Mouse (Mus musculus) kidney, adult 2 months (tissue): ENCODE data around the gene Arhgap11a. TPM values are rescaled to one million over a fixed set of nuclear protein-coding genes. Genes with fewer than 3 reads are reported as not detected.

Experiments
- DNase-seq: peaks from one replicate; pipeline ENCODE4 v3.0.0; 2021
- H3K27ac ChIP-seq: fragments of 200-500 bp; 2 replicates; pipeline ENCODE4 v1.5.1; 2012; ENCODE audit warnings: low read depth, low read length, control low read depth, inconsistent platforms; ENCODE audit not compliant: insufficient read depth
- H3K27me3 ChIP-seq: fragments of 200-500 bp; replicated peaks from 2 replicates; pipeline ENCODE4 v1.6.1; 2012; ENCODE audit warnings: mild to moderate bottlenecking, moderate library complexity, low read length, inconsistent platforms; ENCODE audit not compliant: control insufficient read depth, insufficient read depth
- H3K36me3 ChIP-seq: fragments of 200-500 bp; 2 replicates; pipeline ENCODE4 v1.6.1; 2012; ENCODE audit warnings: mild to moderate bottlenecking, moderate library complexity, low read length, inconsistent platforms; ENCODE audit not compliant: control insufficient read depth, insufficient read depth
- H3K4me1 ChIP-seq: fragments of 200-500 bp; 2 replicates; pipeline ENCODE4 v1.6.1; 2011; ENCODE audit warnings: low read length; ENCODE audit not compliant: control insufficient read depth, insufficient read depth
- H3K4me3 ChIP-seq: fragments of 200-500 bp; 2 replicates; pipeline ENCODE4 v1.5.1; 2011; ENCODE audit warnings: mild to moderate bottlenecking, low read depth, low read length, control low read depth; ENCODE audit not compliant: insufficient read depth
- CTCF ChIP-seq: fragments of 200-500 bp; conservative IDR thresholded peaks from 2 replicates; pipeline ENCODE4 v1.5.1; 2011; ENCODE audit warnings: low read depth, mild to moderate bottlenecking, control low read depth, low read length, moderate library complexity, mixed read lengths; ENCODE audit not compliant: insufficient read depth, insufficient read length
- POLR2A ChIP-seq: fragments of 200-500 bp; IDR thresholded peaks from one replicate; pipeline ENCODE4 v1.6.1; 2011; ENCODE audit warnings: low read depth, low read length, control low read depth
- WGBS: fragments of 180-500 bp; shearing (Covaris S2); methylation state at CpG from one replicate; pipeline ENCODE4 v1.1.7; 2018; 5-methylcytosine and 5-hydroxymethylcytosine counted together
- polyA plus RNA-seq: library from polyadenylated mRNA; depleted of rRNA; stranded (reverse); fragments of >200 nt; gene quantifications from 2 replicates; pipeline ENCODE4 v1.2.3, GENCODE M21; 2012

The Arhgap11a gene
- polyA plus RNA-seq, 1 experiment, result 1.0 TPM

DNA sequence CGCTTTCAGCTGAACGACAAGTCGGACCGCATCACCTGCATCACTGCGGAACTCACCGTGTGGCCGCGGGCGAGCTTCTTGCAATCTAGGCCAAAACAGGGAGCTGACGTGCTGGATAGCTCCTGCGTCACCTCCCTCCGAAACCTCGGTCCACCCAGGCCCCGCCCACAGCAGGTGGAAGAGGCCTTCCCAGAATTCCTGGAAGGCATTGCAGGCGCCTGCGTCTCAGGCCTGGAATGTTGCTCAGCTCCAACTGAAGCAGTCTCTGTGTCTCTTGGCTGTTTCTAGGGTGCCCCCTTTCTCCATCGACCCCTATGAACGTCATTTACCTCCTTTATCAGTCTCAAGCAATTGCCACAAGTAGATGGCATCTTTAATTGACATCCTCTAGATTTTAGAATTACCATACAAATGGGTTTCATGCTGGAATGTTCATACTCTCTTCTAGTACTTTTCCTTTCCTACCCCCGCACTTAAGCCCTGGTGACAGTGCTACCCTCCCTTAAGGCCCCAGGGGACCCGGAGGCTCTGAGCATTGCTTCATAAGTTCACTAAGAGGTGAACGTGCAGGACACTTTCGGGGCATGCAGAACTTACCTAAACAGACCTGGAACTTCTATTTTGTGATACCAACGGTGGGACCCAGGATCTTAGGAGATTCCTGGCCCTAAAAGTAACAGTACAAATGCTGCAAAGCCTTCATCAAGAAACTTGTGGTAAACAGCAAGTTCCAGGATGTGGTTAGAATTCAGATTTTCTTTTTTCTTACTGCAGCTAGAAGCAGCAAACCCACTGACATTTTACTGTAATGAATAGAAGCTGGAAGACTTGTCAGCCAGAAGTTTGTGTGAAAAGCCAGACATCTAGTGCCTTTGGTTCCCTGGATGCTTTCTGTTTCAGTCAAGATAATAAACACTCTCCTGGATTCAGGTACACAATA is 19.2 kb downstream of the Arhgap11a start, which contains the start of gene Scg5:
Scg5 (minus strand) TSS at position 179 of the 940 bp plus-strand sequence.
- H3K36me3 ChIP-seq, result no peaks in the 10 kb centered on the region
- H3K4me3 ChIP-seq, result peak within 1 kb of the TSS; percentile 55
- H3K27ac ChIP-seq, result no peak within 1 kb of the TSS
- WGBS, result 15% methylated on average over 23 of the region's 23 CpGs
- H3K4me1 ChIP-seq, result no peaks in the 10 kb centered on the region
- DNase-seq, result peak; percentile 83
- no peaks in the 10 kb centered on the region for H3K27me3 ChIP-seq
- no peak for TF ChIP-seq POLR2A
- no peak for TF ChIP-seq CTCF

DNA sequence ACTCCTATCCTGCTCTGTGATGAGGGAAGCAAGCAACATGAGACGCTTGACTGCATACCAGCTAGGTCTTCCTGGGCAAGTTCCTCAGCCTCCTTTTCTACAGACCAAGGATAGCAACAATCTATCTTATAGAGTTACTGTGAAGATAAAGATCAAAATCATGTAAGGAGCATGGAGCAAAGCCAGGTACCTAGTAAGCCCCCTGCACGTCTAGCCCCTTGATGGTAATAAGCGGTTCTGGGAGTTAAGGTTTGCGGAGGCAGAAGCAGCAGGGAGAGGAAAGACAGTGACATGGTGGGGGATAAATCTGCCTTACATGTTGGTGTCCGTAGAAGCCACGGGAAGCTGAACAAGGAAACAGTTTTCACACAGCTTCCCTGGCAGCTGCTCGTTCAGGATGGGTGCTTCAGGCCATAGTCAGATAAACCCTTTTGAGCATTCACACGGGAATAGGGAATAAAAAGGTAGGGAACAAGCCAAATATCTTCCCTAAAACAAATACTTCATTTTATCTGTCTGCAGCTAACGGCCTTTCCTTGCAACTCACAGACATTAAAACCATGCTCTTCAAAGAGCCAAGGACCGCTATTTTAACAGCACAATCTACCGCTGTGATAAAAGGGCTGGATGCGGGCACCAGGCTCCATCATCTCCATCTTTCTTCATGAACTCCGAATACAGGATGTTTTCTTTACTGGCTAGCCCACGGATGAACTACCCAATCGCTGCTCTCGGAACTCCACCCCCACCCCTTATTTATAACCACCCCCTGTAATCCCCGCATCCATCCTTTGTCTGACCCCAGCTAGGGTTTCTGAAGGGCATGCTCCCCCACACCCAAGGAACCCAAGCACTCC is 20.1 kb downstream of the Arhgap11a start:
- Histone ChIP-seq H3K27ac (no peak overlapping the region), H3K4me3 (peak overlapping the region; percentile 55), H3K36me3 (no peaks in the 10 kb centered on the region), H3K27me3 (no peaks in the 10 kb centered on the region), H3K4me1 (no peaks in the 10 kb centered on the region)
- 19% methylated on average over 17 of the region's 17 CpGs for WGBS
- no peak for DNase-seq
- no peak for TF ChIP-seq POLR2A
- TF ChIP-seq CTCF, result no peak

DNA sequence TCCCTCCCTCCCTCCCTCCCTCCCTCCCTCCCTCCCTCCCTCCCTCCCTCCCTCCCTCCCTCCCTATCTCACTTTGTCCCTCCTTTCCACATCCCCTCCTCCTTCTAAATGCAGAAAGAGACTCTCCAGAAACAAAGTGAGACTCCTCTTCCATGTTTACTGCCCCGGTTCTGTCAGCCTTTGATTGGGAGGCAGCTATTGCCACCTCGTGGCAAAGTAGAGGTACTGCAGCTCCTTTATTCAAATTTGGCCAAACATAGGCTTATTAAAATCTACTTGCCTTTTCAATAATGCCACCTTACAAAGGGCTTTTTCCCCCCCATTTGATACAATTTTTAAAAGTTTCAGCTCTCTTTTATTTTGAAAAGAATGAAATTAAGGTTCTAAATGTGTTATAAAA is 24.6 kb downstream of the Arhgap11a start:
- H3K4me1 ChIP-seq, result no peaks in the 10 kb centered on the region
- WGBS, result 0% methylated on average over 2 of the region's 2 CpGs
- H3K27me3 ChIP-seq, result no peaks in the 10 kb centered on the region
- no peak overlapping the region for H3K27ac ChIP-seq
- H3K36me3 ChIP-seq, result no peaks in the 10 kb centered on the region
- H3K4me3 ChIP-seq, result no peak overlapping the region
- TF ChIP-seq CTCF (peak; percentile 81), POLR2A (no peak)
- DNase-seq, result peak; percentile 38

DNA sequence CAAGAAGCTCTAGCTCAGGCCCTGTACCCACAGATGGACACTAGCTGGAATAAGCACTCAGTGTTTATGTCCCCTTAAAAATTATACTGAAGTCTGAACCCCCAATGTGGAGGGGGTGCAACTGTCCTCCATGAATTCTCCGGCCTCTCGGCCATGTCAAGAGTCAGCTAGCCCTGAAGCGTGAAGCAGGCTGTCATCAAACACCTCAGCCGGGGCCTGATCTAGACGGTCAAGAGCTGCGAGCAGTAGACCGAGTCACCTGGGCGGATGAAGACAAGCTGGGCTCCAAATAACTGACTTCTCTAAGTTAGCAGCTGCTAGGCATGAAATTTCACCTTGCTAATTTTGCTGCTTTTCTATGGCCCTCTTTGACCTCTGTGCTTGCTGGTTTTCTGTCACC is 26.1 kb downstream of the Arhgap11a start:
- no peak for TF ChIP-seq POLR2A
- TF ChIP-seq CTCF, result no peak
- WGBS, result 86% methylated on average over 8 of the region's 8 CpGs
- no peak for DNase-seq
- Histone ChIP-seq H3K4me3 (no peak overlapping the region), H3K36me3 (no peaks in the 10 kb centered on the region), H3K27me3 (no peaks in the 10 kb centered on the region), H3K27ac (no peak overlapping the region), H3K4me1 (no peaks in the 10 kb centered on the region)

DNA sequence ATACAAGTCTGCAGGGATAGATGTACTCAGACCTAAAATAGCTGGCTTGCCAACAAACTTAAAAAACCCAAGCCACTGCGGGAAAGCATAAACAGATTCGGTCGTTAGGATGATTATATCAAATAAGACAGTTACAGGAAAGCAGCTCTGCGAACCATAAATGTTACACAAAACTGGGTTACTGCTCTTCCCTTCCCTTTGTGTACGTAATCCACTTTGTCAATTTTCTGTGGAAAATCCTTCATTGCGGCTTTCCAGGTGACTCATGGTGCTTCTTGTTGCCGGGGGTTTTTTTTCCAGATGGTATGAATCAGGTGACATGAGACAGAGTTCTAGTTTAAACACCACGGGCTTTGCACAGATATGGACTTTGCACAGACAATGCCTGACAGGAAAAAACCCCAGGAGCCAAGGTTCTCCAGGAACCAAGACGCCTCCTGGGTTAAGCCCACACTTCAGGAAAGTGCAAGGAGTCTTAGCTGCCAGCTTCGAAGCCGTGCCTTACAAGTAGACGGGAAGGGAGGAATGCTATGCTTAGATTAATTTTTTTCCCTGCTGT is 27.2 kb downstream of the Arhgap11a start:
- TF ChIP-seq POLR2A, result no peak
- TF ChIP-seq CTCF, result no peak
- H3K36me3 ChIP-seq, result no peaks in the 10 kb centered on the region
- H3K27me3 ChIP-seq, result no peaks in the 10 kb centered on the region
- WGBS, result 58% methylated on average over 12 of the region's 12 CpGs
- no peaks in the 10 kb centered on the region for H3K4me1 ChIP-seq
- peak; percentile 60 for DNase-seq
- no peak overlapping the region for H3K27ac ChIP-seq
- H3K4me3 ChIP-seq, result no peak overlapping the region

DNA sequence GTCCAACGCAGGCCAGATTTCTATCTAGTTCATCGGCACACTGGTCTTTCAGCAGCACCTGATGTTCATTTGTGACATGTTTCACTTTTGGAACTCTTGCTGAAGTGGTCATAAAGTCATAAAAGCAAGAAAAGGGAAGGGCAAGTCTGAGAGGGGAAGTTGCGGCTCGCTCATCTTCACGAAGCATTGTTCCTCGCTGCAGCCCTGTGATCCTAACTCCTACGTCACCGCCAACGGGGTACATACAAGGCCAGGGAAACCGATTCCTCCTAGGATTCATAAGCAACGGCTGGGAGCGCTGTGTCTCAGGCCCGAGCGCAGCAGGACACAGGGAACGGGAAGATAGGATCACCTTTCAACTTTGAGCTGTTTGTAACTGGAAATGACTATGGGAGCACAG is 28.3 kb downstream of the Arhgap11a start:
- Histone ChIP-seq H3K27ac (no peak overlapping the region), H3K4me1 (no peaks in the 10 kb centered on the region), H3K4me3 (no peak overlapping the region), H3K36me3 (no peaks in the 10 kb centered on the region), H3K27me3 (no peaks in the 10 kb centered on the region)
- WGBS, result 91% methylated on average over 15 of the region's 15 CpGs
- TF ChIP-seq POLR2A (no peak), CTCF (no peak)
- no peak for DNase-seq

DNA sequence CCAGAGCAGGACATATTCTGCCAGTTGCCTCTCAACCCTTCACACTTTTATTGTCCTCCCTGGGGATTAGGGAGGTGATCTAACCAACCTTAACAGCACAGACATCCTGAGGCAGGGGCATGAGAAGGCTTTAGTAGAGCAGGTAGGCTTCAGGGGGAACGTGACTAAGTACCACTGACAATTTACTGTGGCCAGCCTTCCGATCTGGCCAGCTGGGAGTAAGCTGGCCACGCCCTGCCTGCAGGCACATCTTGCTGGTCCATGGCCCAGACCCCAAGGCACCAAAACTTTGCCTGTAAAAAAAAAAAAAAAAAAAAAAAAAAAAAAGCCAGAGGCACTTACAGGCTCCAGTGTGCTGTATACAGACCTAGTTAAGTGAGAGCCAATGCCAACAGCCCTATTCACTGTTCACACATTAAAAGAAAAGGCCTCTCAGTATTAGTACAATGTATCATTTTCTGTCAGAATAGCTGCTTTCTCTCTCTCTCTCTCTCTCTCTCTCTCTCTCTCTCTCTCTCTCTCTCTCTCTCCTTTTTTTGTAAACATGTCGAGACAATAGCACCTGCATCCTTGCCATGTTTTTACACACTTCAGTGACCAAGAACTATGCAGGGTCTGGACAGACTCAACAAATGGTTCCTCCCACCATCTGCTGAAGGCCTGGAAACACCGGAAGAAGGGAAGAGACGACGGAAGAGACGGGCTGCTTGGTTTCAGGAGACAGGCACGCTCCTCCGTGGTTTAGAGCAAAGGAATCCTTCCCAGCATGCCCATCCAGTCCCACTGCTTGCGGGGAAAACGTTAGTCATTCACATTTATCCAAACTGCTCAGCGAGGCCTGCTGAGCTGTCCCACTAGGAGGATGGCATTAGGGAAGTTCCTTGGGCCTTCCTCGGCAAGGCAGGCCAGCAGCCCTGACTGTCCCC is 30.5 kb downstream of the Arhgap11a start:
- 70% methylated on average over 14 of the region's 14 CpGs for WGBS
- Histone ChIP-seq H3K27me3 (no peaks in the 10 kb centered on the region), H3K4me3 (no peak overlapping the region), H3K36me3 (no peaks in the 10 kb centered on the region), H3K4me1 (no peaks in the 10 kb centered on the region), H3K27ac (no peak overlapping the region)
- no peak for DNase-seq
- TF ChIP-seq POLR2A (no peak), CTCF (no peak)
